Mouse (Mus musculus) forebrain, embryonic 15.5 days (tissue): ENCODE measurements around the gene Snx29. TPM values are rescaled to one million over a fixed set of nuclear protein-coding genes. Genes with fewer than 3 reads are reported as not detected.

Source experiments
- ATAC-seq: fragments of 200-750 bp; cut with Nextera tagmentation; replicated peaks from 2 replicates; pipeline ENCODE4 v1.8.0; 2017; ENCODE audit warnings: mild to moderate bottlenecking, moderate TSS enrichment, moderate library complexity
- H3K27ac ChIP-seq: fragments of 300-500 bp; sonication (generic); replicated peaks from 2 replicates; pipeline ENCODE4 v1.5.1; 2015; ENCODE audit warnings: mild to moderate bottlenecking, inconsistent platforms
- H3K27me3 ChIP-seq: fragments of 300-500 bp; sonication (generic); 2 replicates; pipeline ENCODE4 v1.6.1; 2015; ENCODE audit warnings: inconsistent platforms
- H3K36me3 ChIP-seq: fragments of 300-500 bp; sonication (generic); 2 replicates; pipeline ENCODE4 v1.6.1; 2015; ENCODE audit warnings: mild to moderate bottlenecking, inconsistent platforms
- H3K4me1 ChIP-seq: fragments of 300-500 bp; sonication (generic); 2 replicates; pipeline ENCODE4 v1.6.1; 2015; ENCODE audit warnings: inconsistent platforms
- H3K4me2 ChIP-seq: fragments of 300-500 bp; sonication (generic); replicated peaks from 2 replicates; pipeline ENCODE4 v1.6.1; 2015; ENCODE audit warnings: mild to moderate bottlenecking, inconsistent platforms
- H3K4me3 ChIP-seq: fragments of 300-500 bp; sonication (generic); 2 replicates; pipeline ENCODE4 v1.5.1; 2015; ENCODE audit warnings: mild to moderate bottlenecking, inconsistent platforms
- H3K9ac ChIP-seq: fragments of 300-500 bp; sonication (generic); replicated peaks from 2 replicates; pipeline ENCODE4 v1.6.1; 2015; ENCODE audit warnings: mild to moderate bottlenecking, inconsistent platforms
- H3K9me3 ChIP-seq: fragments of 300-500 bp; sonication (generic); 2 replicates; pipeline ENCODE4 v1.6.1; 2016; ENCODE audit warnings: inconsistent platforms
- WGBS: fragments of 180-500 bp; shearing (Covaris S2); methylation state at CpG from one replicate; pipeline ENCODE4 v1.1.7; 2015; ENCODE audit warnings: mixed read lengths; 5-methylcytosine and 5-hydroxymethylcytosine counted together
- polyA plus RNA-seq: library from polyadenylated mRNA; unstranded; fragments of >200 nt; fragmentation: Nextera tagmentation; extraction: Ambion mirVana; gene quantifications from 2 replicates; pipeline ENCODE4 v1.2.1, GENCODE M21; 2015

Snx29 gene
- polyA plus RNA-seq, 1 experiment from 2014 or later = 14.1 TPM

GRCm38 (mm10) chr16:11627866-11628638, 305.3 kb downstream of the Snx29 start:
- no peak for ATAC-seq
- H3K27me3 ChIP-seq = no peaks in the 10 kb centered on the region
- H3K9ac ChIP-seq = no peak overlapping the region
- H3K9me3 ChIP-seq = no peaks in the 10 kb centered on the region
- H3K4me1 ChIP-seq = peaks cover 13% of the 10 kb centered on the region; the same call in 1 of the 2 replicates
- H3K36me3 ChIP-seq = no peaks in the 10 kb centered on the region
- no peak overlapping the region for H3K27ac ChIP-seq
- no peak overlapping the region for H3K4me2 ChIP-seq
- 83% methylated on average over 9 of the region's 9 CpGs for WGBS
- H3K4me3 ChIP-seq = no peak overlapping the region

GRCm38 (mm10) chr16:11629704-11630103, 307.0 kb downstream of the Snx29 start:
- no peak overlapping the region for H3K9ac ChIP-seq
- no peaks in the 10 kb centered on the region for H3K27me3 ChIP-seq
- H3K27ac ChIP-seq = no peak overlapping the region
- ATAC-seq = no peak
- no peak overlapping the region for H3K4me3 ChIP-seq
- no peaks in the 10 kb centered on the region for H3K9me3 ChIP-seq
- H3K4me1 ChIP-seq = peaks cover 13% of the 10 kb centered on the region; the same call in 1 of the 2 replicates
- H3K36me3 ChIP-seq = no peaks in the 10 kb centered on the region
- 79% methylated on average over 7 of the region's 7 CpGs for WGBS
- H3K4me2 ChIP-seq = no peak overlapping the region

GRCm38 (mm10) chr16:11630489-11630888, 307.8 kb downstream of the Snx29 start:
- 52% methylated on average over 5 of the region's 5 CpGs for WGBS
- H3K4me2 ChIP-seq = no peak overlapping the region
- peaks cover 13% of the 10 kb centered on the region; the same call in 1 of the 2 replicates for H3K4me1 ChIP-seq
- no peaks in the 10 kb centered on the region for H3K27me3 ChIP-seq
- no peak overlapping the region for H3K9ac ChIP-seq
- no peaks in the 10 kb centered on the region for H3K9me3 ChIP-seq
- ATAC-seq = no peak
- H3K36me3 ChIP-seq = no peaks in the 10 kb centered on the region
- no peak overlapping the region for H3K4me3 ChIP-seq
- H3K27ac ChIP-seq = no peak overlapping the region

- no peaks in the 10 kb centered on the region for H3K9me3 ChIP-seq
- ATAC-seq = 0 out of 2 replicates have a peak, but pooled peaks have one; percentile 17
- no peak overlapping the region for H3K4me2 ChIP-seq
- H3K27ac ChIP-seq = no peak overlapping the region
- H3K9ac ChIP-seq = no peak overlapping the region
- WGBS = 83% methylated on average over 2 of the region's 2 CpGs
- H3K4me1 ChIP-seq = peaks cover 25% of the 10 kb centered on the region
- no peaks in the 10 kb centered on the region for H3K27me3 ChIP-seq
- no peaks in the 10 kb centered on the region for H3K36me3 ChIP-seq
- H3K4me3 ChIP-seq = no peak overlapping the region
These were observed 309.6 kb downstream of the Snx29 start for GRCm38 (mm10) chr16:11632205-11632747.

- 72% methylated on average over 7 of the region's 7 CpGs for WGBS
These were observed 313.6 kb downstream of the Snx29 start for GRCm38 (mm10) chr16:11636196-11636733.

GRCm38 (mm10) chr16:11636902-11637301, 314.2 kb downstream of the Snx29 start:
- no peak; the same call in 1 of the 2 replicates for ATAC-seq
- Histone ChIP-seq H3K4me3 (no peak overlapping the region), H3K9me3 (no peaks in the 10 kb centered on the region), H3K27me3 (no peaks in the 10 kb centered on the region), H3K36me3 (no peaks in the 10 kb centered on the region), H3K27ac (no peak overlapping the region), H3K4me1 (peaks cover 28% of the 10 kb centered on the region), H3K9ac (no peak overlapping the region), H3K4me2 (no peak overlapping the region)
- WGBS = 0% methylated on average over 3 of the region's 3 CpGs

More at GRCm38 (mm10) chr16:11636196-11636733, 313.6 kb downstream of the Snx29 start:
- Histone ChIP-seq H3K27me3 (no peaks in the 10 kb centered on the region), H3K9ac (no peak overlapping the region), H3K4me2 (no peak overlapping the region), H3K9me3 (no peaks in the 10 kb centered on the region), H3K27ac (no peak overlapping the region), H3K4me1 (peaks cover 33% of the 10 kb centered on the region), H3K36me3 (no peaks in the 10 kb centered on the region), H3K4me3 (no peak overlapping the region)
- ATAC-seq = no peak

- no peaks in the 10 kb centered on the region for H3K27me3 ChIP-seq
- no peak overlapping the region for H3K27ac ChIP-seq
- no peaks in the 10 kb centered on the region for H3K36me3 ChIP-seq
- no peak overlapping the region for H3K4me3 ChIP-seq
- H3K4me1 ChIP-seq = peaks cover 28% of the 10 kb centered on the region
- no peaks in the 10 kb centered on the region for H3K9me3 ChIP-seq
- H3K4me2 ChIP-seq = no peak overlapping the region
- no peak overlapping the region for H3K9ac ChIP-seq
- ATAC-seq = no peak
These were observed 315.1 kb downstream of the Snx29 start for GRCm38 (mm10) chr16:11637794-11638193.

GRCm38 (mm10) chr16:11638739-11639138, 316.0 kb downstream of the Snx29 start:
- no peak overlapping the region for H3K27ac ChIP-seq
- H3K27me3 ChIP-seq = no peaks in the 10 kb centered on the region
- WGBS = 66% methylated on average over 1 of the region's 1 CpGs
- H3K4me1 ChIP-seq = peaks cover 30% of the 10 kb centered on the region
- H3K4me3 ChIP-seq = no peak overlapping the region
- H3K9ac ChIP-seq = no peak overlapping the region
- no peaks in the 10 kb centered on the region for H3K36me3 ChIP-seq
- ATAC-seq = no peak
- no peaks in the 10 kb centered on the region for H3K9me3 ChIP-seq
- no peak overlapping the region for H3K4me2 ChIP-seq

- no peak for ATAC-seq
- no peak overlapping the region for H3K27ac ChIP-seq
These were observed 317.2 kb downstream of the Snx29 start for GRCm38 (mm10) chr16:11639936-11640335.

GRCm38 (mm10) chr16:11643603-11644002, 320.9 kb downstream of the Snx29 start:
- ATAC-seq = no peak
- Histone ChIP-seq H3K4me1 (peaks cover 30% of the 10 kb centered on the region), H3K9ac (no peak overlapping the region), H3K27me3 (no peaks in the 10 kb centered on the region), H3K4me3 (no peak overlapping the region), H3K4me2 (no peak overlapping the region), H3K27ac (no peak overlapping the region), H3K36me3 (no peaks in the 10 kb centered on the region), H3K9me3 (no peaks in the 10 kb centered on the region)
- 65% methylated on average over 6 of the region's 6 CpGs for WGBS

More at GRCm38 (mm10) chr16:11639936-11640335, 317.2 kb downstream of the Snx29 start:
- H3K9ac ChIP-seq = no peak overlapping the region
- H3K4me2 ChIP-seq = no peak overlapping the region
- no peaks in the 10 kb centered on the region for H3K9me3 ChIP-seq
- no peaks in the 10 kb centered on the region for H3K27me3 ChIP-seq
- no peaks in the 10 kb centered on the region for H3K36me3 ChIP-seq
- no peak overlapping the region for H3K4me3 ChIP-seq
- WGBS = 77% methylated on average over 8 of the region's 8 CpGs
- H3K4me1 ChIP-seq = peaks cover 30% of the 10 kb centered on the region

GRCm38 (mm10) chr16:11644399-11644798, 321.7 kb downstream of the Snx29 start:
- ATAC-seq = no peak
- H3K9ac ChIP-seq = no peak overlapping the region
- H3K4me2 ChIP-seq = no peak overlapping the region
- peaks cover 24% of the 10 kb centered on the region for H3K4me1 ChIP-seq
- no peaks in the 10 kb centered on the region for H3K36me3 ChIP-seq
- no peaks in the 10 kb centered on the region for H3K9me3 ChIP-seq
- WGBS = 74% methylated on average over 2 of the region's 2 CpGs
- no peak overlapping the region for H3K4me3 ChIP-seq
- no peaks in the 10 kb centered on the region for H3K27me3 ChIP-seq
- H3K27ac ChIP-seq = no peak overlapping the region

- no peaks in the 10 kb centered on the region for H3K36me3 ChIP-seq
- H3K4me3 ChIP-seq = no peak overlapping the region
- H3K9ac ChIP-seq = no peak overlapping the region
- ATAC-seq = no peak
- no peaks in the 10 kb centered on the region for H3K27me3 ChIP-seq
- no peak overlapping the region for H3K4me2 ChIP-seq
- H3K9me3 ChIP-seq = no peaks in the 10 kb centered on the region
- peak overlapping the region; percentile 77 for H3K27ac ChIP-seq
- 24% methylated on average over 4 of the region's 4 CpGs for WGBS
- H3K4me1 ChIP-seq = peaks cover 24% of the 10 kb centered on the region
These were observed 323.0 kb downstream of the Snx29 start for GRCm38 (mm10) chr16:11645668-11646067.
